Mouse (Mus musculus) brown adipose tissue, adult 24 weeks (tissue): Measurements from ENCODE around the gene C9orf72. TPM values are rescaled to one million over a fixed set of nuclear protein-coding genes. Genes with fewer than 3 reads are reported as not detected.

ENCODE experiments used
- H3K27ac ChIP-seq: fragments of 200-500 bp; replicated peaks from 2 replicates; pipeline ENCODE4 v1.5.1; 2012; ENCODE audit warnings: low read depth, mild to moderate bottlenecking, low read length
- H3K4me1 ChIP-seq: fragments of 200-500 bp; 2 replicates; pipeline ENCODE4 v1.6.1; 2012; ENCODE audit warnings: low read length, mixed read lengths; ENCODE audit not compliant: control insufficient read depth, insufficient read depth, insufficient read length
- H3K4me3 ChIP-seq: fragments of 200-500 bp; 2 replicates; pipeline ENCODE4 v1.5.1; 2012; ENCODE audit warnings: low read depth, mild to moderate bottlenecking, low read length, moderate library complexity; ENCODE audit not compliant: insufficient read depth
- polyA plus RNA-seq: library from polyadenylated mRNA; stranded (reverse); fragments of >200 nt; gene quantifications from 2 replicates; pipeline ENCODE4 v1.2.4, GENCODE M21; 2012; ENCODE audit not compliant: missing spikeins, insufficient read depth, insufficient read length

The C9orf72 gene
- polyA plus RNA-seq, 1 experiment = 13.5 TPM

DNA sequence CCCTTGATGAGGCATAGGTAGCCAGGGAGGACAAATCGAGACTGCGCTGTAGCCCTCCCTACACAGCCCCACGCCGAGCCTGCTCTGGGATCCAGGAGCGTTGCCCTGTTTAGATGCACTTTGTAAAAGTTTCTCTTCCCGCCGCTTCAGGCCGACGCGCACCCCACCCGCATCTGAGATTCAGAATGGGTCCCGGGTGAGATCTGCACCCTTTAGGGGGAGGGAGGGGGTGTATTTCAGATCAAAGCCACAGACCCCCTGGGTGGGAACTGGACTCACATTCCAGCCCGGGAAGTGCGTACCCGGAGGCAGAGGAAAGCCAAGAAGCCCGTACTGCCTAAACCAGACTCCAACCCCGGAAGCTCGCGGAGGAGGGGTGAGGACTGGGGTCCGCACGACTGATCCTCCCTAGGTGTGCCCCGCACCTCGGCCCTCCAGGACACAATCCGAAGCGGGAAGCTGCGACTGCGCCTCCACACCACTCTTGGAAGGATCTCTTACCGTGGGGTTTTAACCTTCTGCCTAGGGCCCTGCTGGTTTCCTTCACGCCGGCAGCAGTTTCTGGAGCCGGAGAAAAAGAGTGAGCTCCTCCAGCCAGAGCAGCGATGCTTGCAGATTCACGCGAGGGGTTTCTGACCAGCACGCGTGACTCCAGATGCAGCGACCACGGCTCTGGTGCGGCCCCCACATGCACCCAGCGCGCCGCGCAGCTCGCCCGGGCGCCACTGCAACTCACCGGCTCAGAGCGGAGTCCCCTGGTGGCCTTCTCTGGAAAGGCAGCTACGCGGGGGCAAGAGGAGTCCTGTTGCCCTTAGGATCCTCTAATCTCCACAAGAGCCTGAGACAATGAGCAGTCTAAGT lies 69.0 kb downstream of the C9orf72 start, which contains the start of gene Mob3b:
Mob3b (minus strand) TSS at position 734 of the 861 bp plus-strand sequence.
- Histone ChIP-seq H3K4me1 (no peaks in the 10 kb centered on the region), H3K27ac (0 out of 2 replicates have a peak within 1 kb of the TSS, but pooled peaks have one; percentile 29), H3K4me3 (peak within 1 kb of the TSS; percentile 88)

DNA sequence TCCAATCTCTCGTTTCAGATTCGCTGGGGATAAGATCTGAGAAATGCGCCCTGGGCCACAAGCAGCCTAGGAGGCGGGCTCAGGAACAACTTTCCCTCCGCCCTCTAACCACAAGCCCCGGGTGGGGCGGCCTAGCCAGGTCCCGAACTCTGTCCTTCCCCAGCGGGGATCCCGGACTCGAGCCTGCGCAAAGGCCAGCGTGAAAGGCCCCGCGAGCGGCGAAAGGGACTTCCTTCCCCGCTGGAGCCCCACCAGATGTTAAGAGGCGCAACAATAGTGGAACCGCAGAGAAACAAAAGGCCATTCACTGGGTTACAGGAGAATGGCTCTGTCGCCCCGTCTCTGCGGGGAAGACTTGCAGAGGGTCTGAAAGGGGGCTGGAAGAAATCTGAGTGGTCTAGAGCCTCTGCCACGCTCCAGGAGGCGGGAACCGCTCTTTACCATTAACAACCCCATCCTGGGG lies 69.8 kb downstream of the C9orf72 start:
- peak overlapping the region; percentile 88 for H3K4me3 ChIP-seq
- no peaks in the 10 kb centered on the region for H3K4me1 ChIP-seq
- H3K27ac ChIP-seq = 0 out of 2 replicates have a peak overlapping the region, but pooled peaks have one; percentile 24

DNA sequence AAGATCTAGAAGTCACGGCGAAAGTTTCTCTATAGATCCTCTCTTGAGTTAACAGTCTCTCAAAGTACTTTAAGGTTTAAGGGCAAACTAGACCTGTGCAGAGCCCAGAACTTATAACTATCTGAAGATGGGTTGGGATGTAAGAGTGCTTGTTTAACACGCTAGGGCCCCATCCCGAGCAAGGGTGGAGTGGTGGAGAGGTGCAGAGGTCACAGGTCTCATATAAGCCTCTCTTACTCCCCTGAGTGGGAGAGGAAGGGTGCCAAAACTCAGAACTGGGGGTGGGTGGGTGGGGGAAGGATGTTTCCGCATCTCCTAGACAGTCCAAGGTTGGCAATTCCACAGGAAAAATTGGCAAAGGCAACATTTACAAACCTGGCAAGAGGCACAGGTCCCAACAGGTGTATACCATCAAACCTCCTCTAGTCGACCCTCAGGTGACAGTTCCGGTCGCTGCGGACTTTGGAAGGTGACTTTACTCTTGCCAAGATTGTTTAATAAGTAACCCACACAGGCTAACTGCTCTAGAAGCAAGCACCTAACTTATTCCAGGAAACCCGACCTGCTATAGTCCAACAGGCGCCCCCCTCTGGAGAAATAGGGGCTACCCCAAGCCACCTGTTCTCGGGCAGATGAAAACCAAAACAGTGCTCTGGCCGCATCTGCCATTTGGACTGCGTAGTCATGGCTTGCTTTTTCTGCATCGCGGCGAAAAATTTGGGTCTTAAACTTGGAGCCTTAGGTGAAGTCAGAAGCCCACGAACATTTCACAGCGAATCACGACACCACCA lies 70.6 kb downstream of the C9orf72 start:
- Histone ChIP-seq H3K4me1 (no peaks in the 10 kb centered on the region), H3K4me3 (peak overlapping the region; percentile 88), H3K27ac (peak overlapping the region; percentile 24; the same call in 1 of the 2 replicates)

DNA sequence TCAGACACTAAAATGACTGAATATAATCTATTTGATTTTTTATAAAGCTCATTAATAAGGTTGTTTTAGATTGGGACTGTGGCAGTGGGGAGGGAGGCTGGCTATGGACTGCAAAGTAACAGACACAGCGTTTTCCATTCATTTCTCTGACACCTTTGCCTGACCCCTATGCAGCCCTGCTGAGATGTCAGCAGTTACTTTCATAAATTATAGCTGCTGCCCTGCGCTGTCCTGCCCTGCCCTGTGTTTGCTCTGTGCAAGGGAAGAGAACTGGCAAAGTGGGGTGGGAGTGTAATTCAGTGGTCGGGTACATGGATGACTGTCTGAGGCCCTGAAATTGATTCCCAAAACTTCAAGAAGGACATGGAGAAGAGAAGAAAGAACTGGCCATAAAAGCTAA lies 71.9 kb downstream of the C9orf72 start:
- Histone ChIP-seq H3K27ac (no peak overlapping the region), H3K4me3 (no peak overlapping the region), H3K4me1 (no peaks in the 10 kb centered on the region)

DNA sequence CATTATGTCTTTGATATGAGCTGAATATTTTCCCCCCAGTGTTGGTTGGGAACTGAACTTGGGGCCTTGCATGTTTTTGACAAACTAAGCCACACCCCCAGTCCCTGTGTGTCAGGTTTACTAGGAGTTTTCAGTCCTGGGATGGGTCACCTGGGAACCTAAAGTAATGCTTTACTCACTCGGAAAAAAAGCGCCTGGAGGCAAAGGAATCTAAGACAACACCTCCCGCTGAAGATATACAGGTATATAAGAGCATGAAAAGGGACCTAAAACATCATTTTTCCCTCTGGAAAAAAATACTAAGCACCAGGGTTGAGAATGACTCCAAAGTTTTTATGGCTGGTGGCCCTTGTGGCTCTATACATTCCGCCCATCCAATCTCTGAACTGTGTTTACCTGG lies 74.2 kb downstream of the C9orf72 start, which contains the start of gene Ifnk:
Ifnk (plus strand) TSS at position 301 of the 400 bp plus-strand sequence.
- Histone ChIP-seq H3K27ac (no peak within 1 kb of the TSS), H3K4me1 (no peaks in the 10 kb centered on the region), H3K4me3 (no peak within 1 kb of the TSS)

DNA sequence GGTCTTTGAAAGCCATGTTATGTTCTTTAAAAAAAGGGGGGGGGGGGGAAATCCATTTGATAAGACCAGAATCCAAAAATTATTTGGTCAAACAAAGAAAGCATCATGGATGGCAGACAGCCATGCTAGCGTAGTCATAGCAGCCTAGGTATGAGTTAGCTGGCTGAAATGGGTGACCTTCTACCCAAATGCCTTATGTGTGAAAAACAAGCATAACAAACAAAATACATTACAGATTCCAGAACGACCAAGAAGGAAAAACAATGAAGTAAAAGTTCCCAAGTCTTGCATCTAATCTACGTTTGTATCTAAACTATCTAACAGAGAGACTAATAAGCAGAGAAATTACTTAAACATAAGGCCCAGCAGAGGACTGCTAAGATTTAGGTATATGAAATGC lies 75.3 kb downstream of the C9orf72 start:
- no peaks in the 10 kb centered on the region for H3K4me1 ChIP-seq
- no peak overlapping the region for H3K4me3 ChIP-seq
- H3K27ac ChIP-seq = no peak overlapping the region

DNA sequence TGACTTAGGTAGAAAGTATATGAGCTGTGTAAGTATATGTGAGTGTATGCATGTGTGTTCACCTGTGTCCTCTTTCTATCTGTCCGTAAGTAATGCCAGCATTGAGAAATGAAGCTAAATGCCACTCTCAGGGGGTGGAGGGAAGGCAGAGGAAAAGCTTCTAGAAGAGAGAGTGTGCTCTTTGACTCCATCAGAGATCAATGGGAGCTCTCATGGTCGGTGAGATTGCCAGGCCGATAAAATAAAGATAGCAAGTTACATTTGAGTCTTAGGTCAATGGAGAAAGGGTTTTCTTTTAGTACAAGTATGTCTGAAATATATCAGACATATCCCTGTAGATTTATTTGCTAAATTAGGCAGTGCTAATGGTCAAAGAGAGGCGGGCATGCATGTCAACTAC lies 77.6 kb downstream of the C9orf72 start:
- H3K4me3 ChIP-seq = no peak overlapping the region
- H3K4me1 ChIP-seq = no peaks in the 10 kb centered on the region
- H3K27ac ChIP-seq = no peak overlapping the region

DNA sequence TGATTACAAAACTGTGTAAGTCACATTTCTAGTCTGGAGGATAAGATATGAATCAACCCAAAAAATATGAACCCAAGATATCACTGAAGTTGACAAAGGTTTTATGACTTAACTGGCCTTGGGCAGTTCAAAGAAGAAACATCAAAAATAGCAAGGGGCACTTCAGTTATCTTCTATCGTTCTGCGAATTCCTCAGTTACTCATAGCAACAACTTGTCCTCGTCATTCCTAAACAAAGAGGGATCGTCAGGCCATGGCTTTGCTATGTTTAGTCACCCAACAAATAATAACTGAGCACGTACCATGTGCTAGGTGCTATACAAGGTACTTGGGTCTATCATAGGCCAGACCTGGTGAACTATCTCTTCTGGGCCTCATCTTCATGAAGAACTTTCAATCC lies 79.4 kb downstream of the C9orf72 start:
- H3K4me3 ChIP-seq = no peak overlapping the region
- H3K4me1 ChIP-seq = no peaks in the 10 kb centered on the region
- no peak overlapping the region for H3K27ac ChIP-seq

DNA sequence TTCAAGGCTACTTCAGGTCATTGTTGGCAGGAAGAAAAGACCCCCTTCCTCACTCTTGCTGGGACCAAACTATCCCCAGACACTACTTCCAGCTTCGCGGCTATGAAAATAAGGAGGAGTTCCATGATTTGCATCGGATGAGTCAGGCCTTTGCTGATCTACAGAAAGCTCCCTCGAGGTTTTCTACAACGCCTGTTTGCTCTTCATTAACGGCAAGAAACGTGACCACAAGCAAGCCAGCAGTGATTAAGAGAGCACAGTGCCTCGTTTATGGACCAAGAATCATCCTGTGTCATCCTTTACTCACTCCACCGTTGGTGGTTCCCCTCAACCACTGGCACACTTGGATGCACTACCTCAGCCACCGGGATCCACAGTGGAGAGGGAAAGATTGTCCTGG lies 80.2 kb downstream of the C9orf72 start:
- H3K4me3 ChIP-seq = no peak overlapping the region
- no peak overlapping the region for H3K27ac ChIP-seq
- H3K4me1 ChIP-seq = no peaks in the 10 kb centered on the region

DNA sequence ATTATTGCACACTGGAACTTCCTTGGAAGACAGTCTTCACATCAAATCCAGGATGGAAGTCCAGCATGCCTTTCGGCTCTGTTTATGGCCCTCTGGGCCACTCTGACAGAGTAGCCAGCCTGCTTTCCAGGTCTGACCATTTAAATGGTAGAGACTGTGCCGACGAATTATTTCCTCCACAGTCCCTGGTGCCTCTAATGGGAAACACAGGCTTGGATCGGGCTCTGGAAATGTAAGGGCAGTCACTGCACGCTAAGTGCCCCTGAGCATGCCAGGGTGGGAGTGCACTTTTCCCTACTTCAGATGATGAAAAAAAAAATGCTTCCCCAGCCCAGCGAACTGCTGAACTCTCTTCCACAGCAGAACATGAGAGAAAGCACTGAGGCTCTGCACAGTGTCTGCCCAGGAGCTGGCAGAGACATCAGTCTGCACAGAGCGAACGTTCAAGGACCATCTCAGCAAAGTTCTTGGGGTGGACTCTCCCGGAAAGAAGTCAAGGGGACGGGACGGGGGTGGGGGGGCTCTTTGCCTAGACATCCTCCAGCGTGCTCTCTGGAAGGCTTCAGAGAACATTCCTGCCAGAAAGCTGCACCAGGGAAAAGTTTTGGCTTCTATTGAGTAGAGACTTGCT lies 82.4 kb downstream of the C9orf72 start:
- no peak overlapping the region for H3K27ac ChIP-seq
- peak overlapping the region; percentile 8; the same call in 1 of the 2 replicates for H3K4me3 ChIP-seq
- H3K4me1 ChIP-seq = no peaks in the 10 kb centered on the region

Other genes starting within 250 kb of the C9orf72 start
- gene Ifnk, start 74.1 kb downstream of the C9orf72 start, polyA plus RNA-seq = not detected in 2 replicates
- 3.3 and 3.5 TPM in 2 replicates for gene Mob3b, start 68.7 kb downstream of the C9orf72 start, polyA plus RNA-seq